Mouse (Mus musculus) CD4-positive, CD25-positive, alpha-beta regulatory T cell, adult 4 months (primary cell): ENCODE measurements around the gene Gh. TPM values are rescaled to one million over a fixed set of nuclear protein-coding genes. Genes with fewer than 3 reads are reported as not detected.
"Not testable (repeated sequence)": the region's sequence is repeated elsewhere in the genome, so short reads cannot be mapped to it uniquely, and the experiment has no call there.

Experiments
- ATAC-seq: one replicate; pipeline ENCODE4 v1.8.0; 2017
- polyA plus RNA-seq, 2 experiments: library from polyadenylated mRNA; unstranded; fragments of 100-300 nt; shearing (Covaris generic); gene quantifications; one replicate each; pipeline ENCODE4 v1.2.1; 2017

Gh gene
- polyA plus RNA-seq, result not detected

GRCm38 (mm10) chr11:106301765-106302164 lies at the start of gene Gh:
TSS of gene Gh (minus strand) at chr11:106301865.
- no peak for ATAC-seq

DNA sequence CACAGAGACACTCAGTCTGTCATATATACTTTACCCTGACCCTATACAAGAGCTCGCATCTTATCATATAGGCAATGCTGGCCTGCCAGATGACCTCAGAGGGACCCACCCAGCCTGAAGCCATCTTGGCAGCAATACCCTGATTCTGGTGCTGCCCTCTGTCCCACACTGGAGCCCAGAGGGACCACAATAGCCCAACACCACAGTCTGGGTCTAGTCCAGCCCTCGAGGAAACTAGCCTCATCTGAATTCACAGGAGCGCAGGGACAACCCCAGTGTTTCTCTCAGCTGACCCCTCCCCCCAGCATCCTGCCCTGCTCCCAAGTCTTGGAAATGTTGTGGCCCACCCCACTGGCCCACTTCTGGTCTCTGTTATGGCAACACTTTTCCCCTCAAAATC lies 49.6 kb upstream of the Gh start:
- no peak for ATAC-seq

DNA sequence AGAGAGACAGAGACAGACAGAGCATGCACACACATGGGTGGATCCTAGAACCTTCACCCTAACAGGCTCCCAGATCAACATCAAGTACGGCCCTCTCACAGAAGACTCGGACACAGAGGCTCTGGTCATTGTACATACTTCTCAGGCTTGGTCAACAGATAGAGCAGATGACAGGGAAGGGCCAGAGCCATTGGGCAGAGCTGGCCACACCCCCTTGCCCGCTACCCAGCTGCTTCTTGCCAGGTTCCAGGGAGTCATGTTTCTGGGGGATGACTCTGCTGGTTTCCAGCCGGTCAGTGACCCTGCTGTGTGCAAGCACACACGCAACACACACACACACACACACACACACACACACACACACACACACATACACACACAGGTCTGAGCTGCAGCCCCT lies 49.2 kb upstream of the Gh start:
- ATAC-seq, result no peak

- ATAC-seq, result no peak
Observed at GRCm38 (mm10) chr11:106349772-106350171, 48.1 kb upstream of the Gh start.

- ATAC-seq, result no peak
Observed at GRCm38 (mm10) chr11:106344910-106345309, 43.2 kb upstream of the Gh start.

DNA sequence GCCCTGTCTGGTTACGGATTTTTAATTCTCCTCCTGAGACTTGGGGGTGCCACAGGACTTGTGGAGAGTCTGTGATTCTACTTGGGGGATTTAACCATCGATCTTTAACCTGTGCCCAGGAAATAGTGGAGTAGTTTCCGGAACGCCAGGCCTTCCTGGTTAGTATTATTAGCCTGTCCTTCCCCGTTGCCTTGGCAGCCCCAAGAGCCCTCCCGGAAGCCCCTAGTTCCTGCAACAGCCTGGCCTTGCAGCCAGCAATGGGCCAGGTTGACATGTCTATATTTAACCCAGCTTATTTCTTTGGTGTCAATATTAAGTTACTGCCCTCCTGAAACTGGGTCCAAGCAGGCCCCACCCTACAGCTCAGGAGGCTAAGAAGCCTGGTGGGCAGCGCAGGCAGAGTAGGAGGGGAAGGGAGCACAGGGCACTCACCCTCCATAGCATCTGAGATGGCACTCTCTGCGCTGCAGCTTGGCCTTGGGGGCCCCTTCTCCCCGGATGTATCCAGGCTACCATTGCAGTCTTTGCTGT lies 39.4 kb upstream of the Gh start:
- no peak for ATAC-seq

- not testable (repeated sequence) for ATAC-seq
Observed at GRCm38 (mm10) chr11:106339323-106339722, 37.7 kb upstream of the Gh start.

- no peak for ATAC-seq
Observed at GRCm38 (mm10) chr11:106338870-106339269, 37.2 kb upstream of the Gh start.

- no peak for ATAC-seq
Observed at GRCm38 (mm10) chr11:106338029-106338428, 36.4 kb upstream of the Gh start.

DNA sequence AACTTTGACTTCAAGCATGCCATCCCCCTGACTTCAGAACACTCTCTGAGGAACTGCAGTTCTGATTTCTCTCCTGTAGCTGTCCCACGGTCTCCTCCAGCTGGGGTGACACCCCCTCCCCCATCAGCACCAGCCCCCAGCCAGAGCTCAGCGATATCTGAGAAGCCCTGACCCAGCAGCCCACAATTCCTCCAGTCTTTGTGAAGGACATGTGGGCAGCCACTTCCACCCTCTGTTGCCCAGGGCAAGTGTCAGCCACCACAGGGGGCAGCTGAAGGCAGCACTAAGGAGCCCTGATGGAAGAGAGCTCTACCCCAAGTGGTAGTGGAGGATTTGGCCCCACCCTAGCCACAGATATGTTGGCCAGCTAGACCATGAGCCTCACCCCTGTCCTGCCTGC lies 32.4 kb upstream of the Gh start:
- no peak for ATAC-seq

GRCm38 (mm10) chr11:106332458-106332857 lies 30.8 kb upstream of the Gh start:
- no peak for ATAC-seq

DNA sequence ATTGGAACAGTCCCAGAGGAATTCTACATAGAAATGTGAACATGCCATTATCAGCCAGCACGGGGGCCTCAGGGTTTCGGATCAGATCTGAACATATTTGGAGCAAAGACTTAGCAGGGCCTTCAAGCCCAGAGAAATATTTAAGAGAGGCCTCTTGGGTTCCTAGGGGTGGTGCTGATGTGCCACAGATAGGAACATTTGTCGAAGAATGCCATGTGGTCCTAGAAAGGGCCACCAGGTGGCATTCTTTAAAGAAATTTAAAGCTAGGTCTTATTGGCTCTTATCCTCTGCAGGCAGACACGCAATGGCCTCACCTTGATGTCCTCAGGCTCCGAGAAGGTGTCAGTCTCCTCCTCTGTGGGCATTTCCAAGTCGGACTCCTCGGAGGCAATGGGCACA lies 28.0 kb upstream of the Gh start:
- ATAC-seq, result peak; percentile 87

- ATAC-seq, result no peak
Observed at GRCm38 (mm10) chr11:106329128-106329527, 27.5 kb upstream of the Gh start.

- no peak for ATAC-seq
Observed at GRCm38 (mm10) chr11:106328521-106328920, 26.9 kb upstream of the Gh start.

DNA sequence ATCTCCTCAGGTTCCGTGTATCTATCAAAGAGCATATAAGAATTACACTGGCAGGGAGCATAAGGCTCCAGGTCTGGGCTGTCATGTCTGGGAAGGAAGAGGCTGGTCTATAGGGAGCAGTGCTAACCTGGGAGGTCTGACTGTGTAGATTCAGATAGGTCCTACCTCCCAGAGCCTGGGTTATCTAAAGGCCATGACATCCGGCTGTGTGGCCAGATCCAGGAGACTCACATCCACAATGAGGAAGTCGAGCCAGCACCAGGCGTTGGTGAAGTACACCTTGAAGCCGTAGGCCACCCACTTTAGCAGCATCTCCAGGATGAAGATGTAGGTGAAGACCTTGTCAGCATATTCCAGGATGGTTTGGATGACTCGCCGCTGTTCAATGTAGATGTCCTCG lies 24.8 kb upstream of the Gh start:
- ATAC-seq, result no peak

- ATAC-seq, result peak; percentile 70
Observed at GRCm38 (mm10) chr11:106325566-106326206, 24.0 kb upstream of the Gh start.

GRCm38 (mm10) chr11:106324858-106325257 lies 23.2 kb upstream of the Gh start:
- ATAC-seq, result no peak

GRCm38 (mm10) chr11:106318406-106319366 lies 17.0 kb upstream of the Gh start:
- ATAC-seq, result no peak

- ATAC-seq, result no peak
Observed at GRCm38 (mm10) chr11:106317801-106318200, 16.1 kb upstream of the Gh start.

DNA sequence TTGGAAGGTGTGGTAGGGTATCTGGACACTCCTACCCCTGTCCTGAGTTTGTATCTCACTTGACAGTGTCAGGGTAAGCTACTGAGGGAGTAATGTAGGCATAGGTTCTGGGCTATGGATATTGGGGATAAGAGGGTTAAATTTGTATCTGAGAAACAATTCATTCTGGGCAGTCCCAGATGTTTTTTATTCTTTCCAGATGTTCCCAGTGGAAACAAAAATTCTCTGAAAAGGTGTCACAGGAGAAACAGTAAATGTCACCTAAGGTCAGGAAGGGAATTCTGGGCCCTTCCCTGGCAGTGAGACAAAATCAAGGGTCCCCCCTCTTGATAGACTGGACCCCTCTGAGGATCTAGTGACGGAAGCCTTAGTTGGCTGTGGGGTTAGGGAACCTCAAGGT lies 14.8 kb upstream of the Gh start:
- ATAC-seq, result no peak

DNA sequence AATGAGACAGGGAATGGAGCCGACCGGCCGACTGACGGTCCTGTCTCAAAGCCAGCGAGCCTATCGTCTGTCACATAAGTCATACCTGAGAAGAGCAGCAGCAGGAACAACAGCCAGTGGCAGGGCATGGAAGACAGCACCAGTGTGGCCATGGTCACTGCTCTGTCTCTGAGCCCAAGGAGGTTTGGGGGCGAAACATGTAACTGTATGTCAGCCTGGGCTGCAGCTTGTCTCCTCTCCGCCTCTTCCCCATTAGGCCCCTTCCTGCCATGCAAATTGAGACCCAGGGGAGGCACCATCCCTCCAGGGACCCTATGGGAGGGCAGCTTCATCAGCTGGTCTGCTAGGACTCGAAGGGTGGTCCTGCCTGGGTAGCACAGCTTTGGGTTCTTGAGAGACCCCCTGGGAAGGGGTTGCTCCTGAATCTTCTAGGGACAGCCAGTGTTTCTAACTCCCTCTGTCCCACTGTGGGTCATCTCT lies 12.7 kb upstream of the Gh start, which contains the start of gene Cd79b:
Gene Cd79b, minus strand, starts transcription at position 430 of the 480 bp plus-strand sequence.
- peak; percentile 37 for ATAC-seq

GRCm38 (mm10) chr11:106313533-106313932 lies 11.9 kb upstream of the Gh start:
- no peak for ATAC-seq

DNA sequence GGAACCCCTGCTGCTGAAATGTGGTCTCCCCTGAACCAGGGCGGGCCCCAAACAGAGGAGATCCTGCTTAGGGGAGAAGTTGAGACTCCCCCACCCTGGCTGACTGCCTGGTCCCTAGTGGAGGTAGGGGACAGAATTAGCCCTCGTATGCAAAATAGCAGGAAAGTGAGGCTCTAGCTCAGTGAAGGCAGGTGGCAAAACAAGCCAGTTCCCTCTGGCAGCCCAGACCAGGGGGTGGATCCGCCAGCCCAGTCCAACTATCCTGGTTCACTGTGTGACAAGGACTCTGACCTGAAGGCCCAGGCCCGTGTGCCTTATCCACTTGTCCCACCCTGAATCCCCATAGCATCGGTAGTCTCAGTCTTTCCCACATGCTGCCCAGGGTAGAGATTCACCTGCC lies 8.5 kb upstream of the Gh start:
- ATAC-seq, result no peak
